Comparison of ENCODE assay signal across 11 mouse cellular contexts in genomic region chr15:96874145-96874544, GRCm38 (mm10).
DNase-seq lines count a peak whose midpoint lies in the region; ATAC-seq lines count a peak whose summit lies in the region.
"Had no signal": no experiment of that assay in that cellular context is flagged by ENCODE, and none has a peak within 500 bp of the region (broad histone marks: within the 10 kb centered on the region; RNA-seq: fewer than 3 reads in every experiment).

No protein-coding gene starts in this region.

- H3K4me1 ChIP-seq in heart, embryonic 13.5 days, result peaks cover 4% of the 10 kb centered on the region
- no peaks in the 10 kb centered on the region for H3K4me1 ChIP-seq in heart, embryonic 10.5 days

- 67% methylated on average over 8 of the region's 8 CpGs for WGBS in heart, embryonic 13.5 days
- WGBS in heart, embryonic 10.5 days, result 78% methylated on average over 8 of the region's 8 CpGs

- no peaks in the 10 kb centered on the region for H3K36me3 ChIP-seq in heart, embryonic 13.5 days
- H3K36me3 ChIP-seq in heart, embryonic 10.5 days, result no peaks in the 10 kb centered on the region

- H3K9ac ChIP-seq in heart, embryonic 13.5 days, result no peak overlapping the region

- no peak for ATAC-seq in heart, embryonic 13.5 days (ENCODE audit: extremely low read depth, insufficient number of reproducible peaks, low FRiP score, low TSS enrichment)
- no peak for ATAC-seq in CD4-positive, CD25-positive, alpha-beta regulatory T cell, adult 4 months

- DNase-seq in heart, embryonic 10.5 days (ENCODE audit: low spot score), result no peak
- peak; percentile 44 for DNase-seq in 3T3-L1 (ENCODE audit: low read depth, low spot score)
- peak; percentile 83 for DNase-seq in forelimb bud, embryonic 11.5 days (ENCODE audit: low read depth, low spot score)
- peak; percentile 67 to 79 for DNase-seq in kidney, postnatal 4 days
- no peak for DNase-seq in ovary, postnatal 36 days (ENCODE audit: low spot score)
- DNase-seq in urinary bladder, adult 18-20 months (ENCODE audit: low spot score in 2 of 2), result no peak
- DNase-seq: left cerebral cortex, postnatal 4 days; thymus, postnatal 4 days had no signal

- no peak overlapping the region for H3K4me3 ChIP-seq in heart, embryonic 13.5 days
- no peak overlapping the region for H3K4me3 ChIP-seq in heart, embryonic 10.5 days
- H3K4me3 ChIP-seq: layer of hippocampus, adult 2 months had no signal

- H3K27me3 ChIP-seq in heart, embryonic 13.5 days (replicated peaks), result no peaks in the 10 kb centered on the region
- H3K27me3 ChIP-seq in heart, embryonic 10.5 days (ENCODE audit: insufficient read depth, poor library complexity, severe bottlenecking), result no peaks in the 10 kb centered on the region

- H3K27ac ChIP-seq in heart, embryonic 13.5 days (replicated peaks), result peak overlapping the region; percentile 62; the same call in 1 of the 2 replicates
- no peak overlapping the region for H3K27ac ChIP-seq in heart, embryonic 10.5 days
- H3K27ac ChIP-seq: layer of hippocampus, adult 2 months had no signal

- no peak overlapping the region for H3K4me2 ChIP-seq in heart, embryonic 13.5 days

- H3K9me3 ChIP-seq in heart, embryonic 13.5 days, result no peaks in the 10 kb centered on the region
- H3K9me3 ChIP-seq in heart, embryonic 10.5 days, result no peaks in the 10 kb centered on the region

Comparison
In these comparisons a context has a peak if more than half of its experiments do, and no peak if none do; other contexts are left out.
1. DNase-seq: peak in 3T3-L1 (single experiment), forelimb bud, embryonic 11.5 days (single experiment) and kidney, postnatal 4 days (2 of 2); none in heart, embryonic 10.5 days (single experiment), ovary, postnatal 36 days (single experiment) and urinary bladder, adult 18-20 months (0 of 2).